Mouse (Mus musculus) olfactory bulb, adult 2 months (tissue): ENCODE data around the gene Kdm1a. TPM values are rescaled to one million over a fixed set of nuclear protein-coding genes. Genes with fewer than 3 reads are reported as not detected.

Source experiments
- H3K27ac ChIP-seq: fragments of 200-500 bp; 2 replicates; pipeline ENCODE4 v1.5.1; 2012; ENCODE audit warnings: low read depth, low read length; ENCODE audit not compliant: insufficient read depth
- H3K4me1 ChIP-seq: fragments of 200-500 bp; 2 replicates; pipeline ENCODE4 v1.6.1; 2012; ENCODE audit warnings: low read length; ENCODE audit not compliant: control insufficient read depth, insufficient read depth
- H3K4me3 ChIP-seq: fragments of 200-500 bp; 2 replicates; pipeline ENCODE4 v1.5.1; 2012; ENCODE audit warnings: mild to moderate bottlenecking, low read depth, low read length, moderate library complexity; ENCODE audit not compliant: insufficient read depth
- CTCF ChIP-seq: fragments of 200-500 bp; IDR thresholded peaks from 2 replicates; pipeline ENCODE4 v1.5.1; 2012; ENCODE audit warnings: low read depth, mild to moderate bottlenecking, low read length, moderate library complexity; ENCODE audit not compliant: insufficient read depth
- POLR2A ChIP-seq: fragments of 200-500 bp; IDR thresholded peaks from 2 replicates; pipeline ENCODE4 v1.6.1; 2012; ENCODE audit warnings: mild to moderate bottlenecking, low read depth, low read length, moderate library complexity; ENCODE audit not compliant: insufficient read depth
- WGBS: fragments of 180-500 bp; shearing (Covaris S2); methylation state at CpG from one replicate; pipeline ENCODE4 v1.1.7; 2018; 5-methylcytosine and 5-hydroxymethylcytosine counted together
- polyA plus RNA-seq: library from polyadenylated mRNA; stranded (reverse); fragments of >200 nt; gene quantifications from 2 replicates; pipeline ENCODE4 v1.2.4, GENCODE M21; 2012; ENCODE audit warnings: low replicate concordance; ENCODE audit not compliant: missing spikeins, insufficient read depth, insufficient read length

Gene Kdm1a
- polyA plus RNA-seq, 1 experiment: not detected

DNA sequence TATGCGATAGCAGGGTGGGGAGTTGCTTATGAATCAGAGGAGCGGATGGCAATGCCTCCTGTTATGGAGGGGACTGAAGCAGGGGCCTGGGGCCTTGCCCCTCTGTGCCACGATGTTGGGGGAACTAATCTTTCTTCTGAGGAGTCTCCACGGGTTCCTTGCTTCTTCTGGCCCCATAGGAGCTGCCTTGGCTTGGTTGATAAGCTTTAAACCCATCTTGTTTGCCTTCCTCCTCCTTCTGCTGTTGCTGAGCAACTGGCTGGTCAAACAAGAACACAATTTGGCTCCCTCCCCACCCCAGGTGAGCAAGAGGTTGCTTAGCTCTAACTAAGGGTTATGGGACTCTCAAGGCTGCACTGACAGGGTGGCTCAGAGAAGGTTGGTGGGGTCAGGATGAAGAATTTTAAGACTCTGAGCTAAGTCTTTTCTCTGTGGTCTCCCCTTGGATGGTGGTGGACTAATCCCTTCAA is 7.9 kb upstream of the Kdm1a start, which contains the start of gene Tex46:
Gene Tex46 (plus strand): TSS at position 51 of the 470 bp plus-strand sequence.
- H3K27ac ChIP-seq: no peak within 1 kb of the TSS
- H3K4me3 ChIP-seq: no peak within 1 kb of the TSS
- WGBS: 77% methylated on average over 4 of the region's 4 CpGs
- H3K4me1 ChIP-seq: peaks cover 3% of the 10 kb centered on the region; the same call in 1 of the 2 replicates
- TF ChIP-seq CTCF: no peak
- TF ChIP-seq POLR2A: no peak

DNA sequence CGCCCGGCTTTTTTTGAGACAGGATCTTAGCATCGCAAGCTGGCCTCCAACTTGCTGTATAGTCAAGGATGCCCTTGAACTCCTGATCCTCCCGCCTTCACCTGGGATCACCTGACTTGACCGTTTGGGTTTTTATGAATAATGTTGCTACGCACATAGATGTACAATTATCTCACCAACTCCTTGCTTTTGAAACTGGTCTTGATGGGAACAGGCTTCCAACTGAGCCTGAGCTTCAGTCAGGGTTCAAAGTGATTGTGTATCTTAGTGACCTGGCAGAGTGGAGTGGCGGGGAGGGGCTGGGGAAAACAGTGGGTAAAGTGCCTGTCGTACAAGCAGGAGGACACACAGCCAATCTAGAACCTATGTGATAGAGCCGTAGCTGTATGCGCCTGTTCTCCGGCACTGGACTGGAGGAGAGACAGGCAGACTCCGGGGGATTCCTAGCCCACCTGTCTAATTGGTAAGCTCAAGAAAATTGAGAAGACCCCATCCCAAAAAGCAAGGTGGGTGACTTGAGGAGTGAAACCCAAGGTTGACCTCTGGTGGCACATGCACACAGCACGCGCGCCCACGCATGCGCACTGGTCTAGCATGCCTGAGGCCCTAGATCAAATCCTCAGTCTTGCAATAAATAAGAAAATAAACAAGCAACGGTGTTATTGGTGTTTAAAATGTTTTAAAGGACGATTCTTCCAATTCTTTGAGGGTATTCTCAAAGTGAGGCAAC is 3.4 kb upstream of the Kdm1a start:
- TF ChIP-seq CTCF (no peak), POLR2A (no peak)
- 95% methylated on average over 19 of the region's 19 CpGs for WGBS
- no peak overlapping the region for H3K27ac ChIP-seq
- H3K4me3 ChIP-seq: no peak overlapping the region
- H3K4me1 ChIP-seq: no peaks in the 10 kb centered on the region

DNA sequence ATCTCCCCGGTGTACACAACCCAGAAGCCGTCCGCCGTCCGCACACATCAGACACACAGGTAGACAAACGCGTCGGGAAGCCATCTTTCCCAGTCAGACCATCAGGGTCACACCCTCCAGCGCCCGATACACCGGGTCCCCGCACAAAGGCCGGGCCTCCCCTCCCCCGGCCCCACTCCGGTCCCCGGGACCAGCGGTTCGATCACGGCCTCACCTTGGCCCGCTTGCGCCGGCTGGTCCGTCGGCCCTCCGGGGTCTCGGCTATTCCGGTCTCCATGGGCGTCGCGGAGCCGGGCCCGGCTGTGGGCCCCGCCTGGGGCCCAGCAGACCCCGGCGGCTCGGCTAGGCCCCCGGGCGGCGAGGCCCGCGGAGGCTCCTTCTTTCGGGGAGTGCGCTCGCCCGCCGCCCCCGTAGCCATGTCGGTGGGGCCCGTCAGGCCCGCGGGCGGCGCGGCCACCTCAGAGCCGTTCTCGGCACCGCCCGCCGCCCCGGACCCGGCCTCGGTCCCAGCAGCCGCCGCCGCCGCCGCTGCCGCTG is 437 bp downstream of the Kdm1a start:
- TF ChIP-seq POLR2A: no peak
- no peak for TF ChIP-seq CTCF
- whole genome bisulfite sequencing: under 1% methylated on average over 64 of the region's 68 CpGs
- H3K4me3 ChIP-seq: peak overlapping the region; percentile 87

DNA sequence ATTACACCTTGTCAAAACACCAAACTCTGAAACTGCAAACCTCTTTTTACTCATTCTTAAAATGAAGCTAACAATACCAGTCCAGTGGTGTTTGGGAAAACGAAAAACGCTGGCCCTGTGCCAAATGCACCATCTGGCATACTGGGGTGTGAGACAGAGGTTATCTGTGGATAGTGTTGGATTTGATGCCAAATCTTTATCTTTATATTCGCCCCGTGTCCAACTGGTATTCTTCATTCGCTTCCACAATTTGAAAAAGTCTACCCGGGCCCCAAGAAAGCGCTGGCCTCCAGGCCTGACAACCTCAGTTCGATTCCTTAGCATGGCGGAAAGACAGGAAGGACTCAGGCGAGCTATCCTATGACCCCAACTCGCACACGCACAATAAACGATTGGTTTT is 1.0 kb downstream of the Kdm1a start:
- TF ChIP-seq CTCF (no peak), POLR2A (no peak)
- WGBS: 1% methylated on average over 13 of the region's 13 CpGs
- peaks cover 2% of the 10 kb centered on the region; the same call in 1 of the 2 replicates for H3K4me1 ChIP-seq
- peak overlapping the region; percentile 43 for H3K4me3 ChIP-seq
- H3K27ac ChIP-seq: no peak overlapping the region

More for the DNA sequence above, 437 bp downstream of the Kdm1a start:
- Histone ChIP-seq H3K27ac (peak overlapping the region; percentile 75), H3K4me1 (peaks cover 2% of the 10 kb centered on the region; the same call in 1 of the 2 replicates)

DNA sequence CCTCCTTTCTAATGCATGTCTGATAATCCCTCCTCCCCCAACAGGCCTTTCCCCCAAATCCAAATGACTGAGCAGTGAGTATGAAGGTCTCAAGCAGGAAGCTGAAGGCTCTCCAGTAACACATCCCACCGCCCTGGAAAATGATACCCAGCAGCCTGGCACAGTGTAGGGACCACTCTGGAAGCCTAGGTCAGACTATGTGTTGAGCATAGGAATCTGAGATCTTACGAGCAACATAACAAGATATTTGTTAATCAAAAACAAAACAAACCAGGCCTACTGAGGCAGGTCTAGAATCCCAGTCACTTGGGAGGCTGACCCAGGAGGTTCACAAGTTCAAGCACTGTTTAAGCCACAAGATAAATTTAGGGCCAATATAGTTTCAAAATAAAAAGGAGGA is 2.0 kb downstream of the Kdm1a start:
- no peak overlapping the region for H3K4me3 ChIP-seq
- WGBS: 81% methylated on average over 2 of the region's 2 CpGs
- no peak for TF ChIP-seq POLR2A
- TF ChIP-seq CTCF: no peak

DNA sequence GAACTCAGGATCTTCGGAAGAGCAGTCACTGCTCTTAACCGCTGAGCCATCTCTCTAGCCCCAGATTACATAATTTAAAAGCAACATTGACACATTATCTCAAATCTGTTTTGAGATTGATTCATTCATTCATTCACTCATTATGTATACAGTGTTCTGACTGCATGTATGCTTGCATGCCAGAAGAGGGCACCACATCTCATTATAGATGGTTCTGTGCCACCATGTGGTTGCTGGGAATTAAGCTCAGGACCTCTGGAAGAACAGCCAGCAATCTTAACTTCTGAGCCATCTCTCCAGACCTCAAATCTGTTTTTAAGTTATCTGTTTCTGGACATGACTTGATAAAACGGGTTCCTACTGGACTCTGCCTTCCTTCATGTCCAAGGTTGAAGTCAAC is 2.7 kb downstream of the Kdm1a start:
- WGBS: 95% methylated on average over 3 of the region's 3 CpGs
- H3K27ac ChIP-seq: no peak overlapping the region
- TF ChIP-seq POLR2A (no peak), CTCF (no peak)
- peaks cover 4% of the 10 kb centered on the region for H3K4me1 ChIP-seq
- no peak overlapping the region for H3K4me3 ChIP-seq

More for the DNA sequence above, 2.0 kb downstream of the Kdm1a start:
- H3K4me1 ChIP-seq: peaks cover 2% of the 10 kb centered on the region; the same call in 1 of the 2 replicates
- no peak overlapping the region for H3K27ac ChIP-seq

DNA sequence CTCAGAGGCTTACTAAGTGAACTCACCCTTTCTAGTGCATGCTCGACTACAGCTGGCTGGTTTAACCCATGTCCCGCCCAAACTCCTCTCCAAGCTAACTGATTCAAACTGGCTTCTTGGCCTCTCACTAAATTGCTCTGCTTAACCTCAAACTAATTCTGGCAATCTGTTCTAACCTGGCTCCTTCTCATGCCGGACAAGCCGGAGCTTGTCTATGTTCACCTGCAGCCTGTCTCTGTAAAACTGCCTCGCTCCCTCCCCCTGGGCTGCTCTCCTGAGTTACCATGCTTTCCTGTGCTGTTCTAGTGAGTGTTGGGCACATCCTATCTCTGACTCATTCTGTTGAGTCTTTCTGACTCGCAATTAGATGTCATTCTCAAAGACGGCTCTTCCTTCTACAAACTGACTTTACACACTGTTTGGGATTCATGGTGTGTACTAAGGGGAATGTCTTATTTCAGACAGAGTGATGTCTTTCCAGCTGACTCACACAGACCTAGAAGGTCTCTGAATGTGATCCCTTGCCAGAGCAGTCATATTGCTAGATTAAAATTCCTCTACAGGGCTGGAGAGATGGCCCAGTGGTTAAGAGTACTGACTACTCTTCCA is 4.2 kb downstream of the Kdm1a start:
- WGBS: 62% methylated on average over 7 of the region's 7 CpGs
- Histone ChIP-seq H3K27ac (no peak overlapping the region), H3K4me3 (no peak overlapping the region), H3K4me1 (peaks cover 7% of the 10 kb centered on the region)
- TF ChIP-seq POLR2A (no peak), CTCF (no peak)

DNA sequence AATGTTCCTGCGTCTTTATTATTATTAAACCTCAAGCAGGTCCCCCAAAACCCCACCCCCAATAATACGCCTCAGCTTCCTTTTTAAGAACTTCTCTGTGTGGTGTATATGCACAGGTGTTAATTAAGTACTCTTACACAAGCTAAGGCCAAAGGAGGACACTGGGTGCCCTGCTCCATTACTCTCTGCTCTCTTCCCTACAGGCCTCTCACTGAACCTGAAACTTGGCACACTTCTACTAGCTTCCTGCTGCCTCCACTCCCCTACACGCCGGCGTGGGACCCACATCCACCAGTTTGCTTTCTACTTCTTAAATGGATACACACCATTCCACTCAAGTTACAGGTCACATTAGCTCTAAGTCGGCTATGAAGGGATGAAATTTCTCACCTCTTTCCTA is 7.3 kb downstream of the Kdm1a start:
- TF ChIP-seq POLR2A: no peak
- no peak for TF ChIP-seq CTCF
- Histone ChIP-seq H3K4me1 (peaks cover 7% of the 10 kb centered on the region), H3K4me3 (no peak overlapping the region), H3K27ac (no peak overlapping the region)
- 71% methylated on average over 6 of the region's 6 CpGs for WGBS

DNA sequence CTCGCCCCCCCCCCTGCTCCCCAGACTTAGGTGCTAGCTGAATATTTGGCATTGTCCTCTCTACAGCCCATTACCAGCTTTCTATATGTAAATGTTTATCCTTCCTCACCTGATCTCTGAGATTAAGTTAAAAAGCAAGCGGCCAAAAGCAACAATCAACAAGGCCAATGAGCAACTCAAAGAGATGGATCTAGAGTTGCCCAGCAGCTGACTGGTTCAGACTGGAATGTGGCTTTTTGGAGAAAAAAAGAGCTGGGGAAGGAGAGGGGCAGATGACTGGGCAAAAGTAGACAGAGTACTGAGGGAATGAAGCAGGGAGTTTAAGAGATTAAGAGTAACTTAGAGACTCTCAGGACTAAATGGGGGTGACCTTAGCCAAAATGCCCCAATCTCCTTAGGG is 8.5 kb downstream of the Kdm1a start:
- Histone ChIP-seq H3K4me1 (peaks cover 7% of the 10 kb centered on the region), H3K27ac (no peak overlapping the region), H3K4me3 (no peak overlapping the region)
- 88% methylated on average over 2 of the region's 2 CpGs for WGBS
- TF ChIP-seq CTCF (no peak), POLR2A (no peak)
